Mouse (Mus musculus): ENCODE measurements at regions not wholly inside any gene's neighbourhood (a gene's known extent, or its start where the extent isn't known, plus 50 kb on each side); places are given as distances from the start of the nearest gene placed in this dataset.

GRCm38 (mm10) chr12:107714846-107715245 is 226.4 kb downstream of the 3110018I06Rik start:
- DNase-seq (ENCODE audit: extremely low spot score in 1 of 2, low spot score in 1 of 2): no peak

- DNase-seq (ENCODE audit: extremely low spot score in 1 of 2, low spot score in 1 of 2): no peak
These were observed 227.4 kb downstream of the 3110018I06Rik start for GRCm38 (mm10) chr12:107715871-107716270.

- no peak for DNase-seq (ENCODE audit: extremely low spot score in 1 of 2, low spot score in 1 of 2)
These were observed 232.5 kb downstream of the 3110018I06Rik start for GRCm38 (mm10) chr12:107720941-107721340.

- DNase-seq (ENCODE audit: extremely low spot score in 1 of 2, low spot score in 1 of 2): no peak
These were observed 234.8 kb downstream of the 3110018I06Rik start for GRCm38 (mm10) chr12:107723062-107723859.

GRCm38 (mm10) chr12:107723860-107724320 is 235.5 kb downstream of the 3110018I06Rik start:
- DNase-seq (ENCODE audit: extremely low spot score in 1 of 2, low spot score in 1 of 2): no peak

- DNase-seq (ENCODE audit: extremely low spot score in 1 of 2, low spot score in 1 of 2): no peak
These were observed 236.0 kb downstream of the 3110018I06Rik start for GRCm38 (mm10) chr12:107724467-107724866.

- DNase-seq (ENCODE audit: extremely low spot score in 1 of 2, low spot score in 1 of 2): no peak
These were observed 240.4 kb downstream of the 3110018I06Rik start for GRCm38 (mm10) chr12:107728865-107729264.

- no peak for DNase-seq (ENCODE audit: extremely low spot score in 1 of 2, low spot score in 1 of 2)
These were observed 240.9 kb downstream of the 3110018I06Rik start for GRCm38 (mm10) chr12:107729301-107729700.

- no peak for DNase-seq (ENCODE audit: extremely low spot score in 1 of 2, low spot score in 1 of 2)
These were observed 242.5 kb downstream of the 3110018I06Rik start for GRCm38 (mm10) chr12:107730940-107731339.

- no peak for DNase-seq (ENCODE audit: extremely low spot score in 1 of 2, low spot score in 1 of 2)
These were observed 246.1 kb downstream of the 3110018I06Rik start for GRCm38 (mm10) chr12:107734536-107734935.

GRCm38 (mm10) chr12:107742641-107743040 is 254.2 kb downstream of the 3110018I06Rik start:
- DNase-seq (ENCODE audit: extremely low spot score in 1 of 2, low spot score in 1 of 2): no peak

- DNase-seq (ENCODE audit: extremely low spot score in 1 of 2, low spot score in 1 of 2): no peak
These were observed 256.4 kb downstream of the 3110018I06Rik start for GRCm38 (mm10) chr12:107744822-107745221.

GRCm38 (mm10) chr12:107748481-107749380 is 254.7 kb downstream of the Bcl11b start:
- no peak for DNase-seq (ENCODE audit: extremely low spot score in 1 of 2, low spot score in 1 of 2)

GRCm38 (mm10) chr12:107749381-107750085 is 253.9 kb downstream of the Bcl11b start:
- DNase-seq (ENCODE audit: extremely low spot score in 1 of 2, low spot score in 1 of 2): no peak

GRCm38 (mm10) chr12:107750285-107750927 is 253.0 kb downstream of the Bcl11b start:
- DNase-seq (ENCODE audit: extremely low spot score in 1 of 2, low spot score in 1 of 2): no peak

GRCm38 (mm10) chr12:107752126-107752525 is 251.3 kb downstream of the Bcl11b start:
- DNase-seq (ENCODE audit: extremely low spot score in 1 of 2, low spot score in 1 of 2): no peak

GRCm38 (mm10) chr12:107752587-107752986 is 250.8 kb downstream of the Bcl11b start:
- no peak for DNase-seq (ENCODE audit: extremely low spot score in 1 of 2, low spot score in 1 of 2)

GRCm38 (mm10) chr12:107753022-107753421 is 250.4 kb downstream of the Bcl11b start:
- DNase-seq (ENCODE audit: extremely low spot score in 1 of 2, low spot score in 1 of 2): no peak

GRCm38 (mm10) chr12:107753536-107753935 is 249.9 kb downstream of the Bcl11b start:
- DNase-seq (ENCODE audit: extremely low spot score in 1 of 2, low spot score in 1 of 2): no peak

- no peak for DNase-seq (ENCODE audit: extremely low spot score in 1 of 2, low spot score in 1 of 2)
These were observed 248.5 kb downstream of the Bcl11b start for GRCm38 (mm10) chr12:107754885-107755284.

Data from layer of hippocampus, postnatal 25 days (tissue).